Mouse (Mus musculus): Measurements from ENCODE around the gene Usp50. TPM values are rescaled to one million over a fixed set of nuclear protein-coding genes. Genes with fewer than 3 reads are reported as not detected.

The Usp50 gene
- 2.9 and 4.0 TPM in 2 replicates for polyA plus RNA-seq (2014; fragmentation: Nextera tagmentation; extraction: Ambion mirVana)

GRCm38 (mm10) chr2:126783370-126783769, at the start of gene Usp50:
Gene Usp50 (minus strand): TSS chr2:126783470.
- no peaks in the 10 kb centered on the region for H3K36me3 ChIP-seq (ENCODE audit: control insufficient read depth, insufficient read depth, low read length)
- no peaks in the 10 kb centered on the region for H3K9me3 ChIP-seq (ENCODE audit: control insufficient read depth, low read length)
- H3K4me1 ChIP-seq (replicated peaks; ENCODE audit: control insufficient read depth, insufficient read depth, low read length) = no peaks in the 10 kb centered on the region
- H3K4me3 ChIP-seq (ENCODE audit: low read depth, low read length) = no peak within 1 kb of the TSS
- no peak for ATAC-seq (replicated peaks; ENCODE audit: low FRiP score)
- WGBS = 70% methylated on average over 4 of the region's 4 CpGs
- H3K4me2 ChIP-seq (ENCODE audit: low read depth, low read length, severe bottlenecking) = no peak within 1 kb of the TSS
- no peak within 1 kb of the TSS for H3K27ac ChIP-seq (ENCODE audit: low read depth, low read length)
- H3K9ac ChIP-seq (ENCODE audit: low read length) = no peak within 1 kb of the TSS
- H3K27me3 ChIP-seq (ENCODE audit: control insufficient read depth, insufficient read depth, low read length) = no peaks in the 10 kb centered on the region
- no peak for DNase-seq (ENCODE audit: low spot score)

- H3K4me3 ChIP-seq (ENCODE audit: low read depth, low read length) = no peak overlapping the region
- no peaks in the 10 kb centered on the region for H3K9me3 ChIP-seq (ENCODE audit: control insufficient read depth, low read length)
- H3K9ac ChIP-seq (ENCODE audit: low read length) = no peak overlapping the region
- H3K27me3 ChIP-seq (ENCODE audit: control insufficient read depth, insufficient read depth, low read length) = no peaks in the 10 kb centered on the region
- no peak overlapping the region for H3K27ac ChIP-seq (ENCODE audit: low read depth, low read length)
- H3K4me2 ChIP-seq (ENCODE audit: low read depth, low read length, severe bottlenecking) = no peak overlapping the region
- WGBS = 89% methylated on average over 2 of the region's 2 CpGs
- DNase-seq (ENCODE audit: low spot score) (no peak), ATAC-seq (replicated peaks; ENCODE audit: low FRiP score) (no peak)
- H3K4me1 ChIP-seq (replicated peaks; ENCODE audit: control insufficient read depth, insufficient read depth, low read length) = no peaks in the 10 kb centered on the region
- no peaks in the 10 kb centered on the region; the same call in 1 of the 2 replicates for H3K36me3 ChIP-seq (ENCODE audit: control insufficient read depth, insufficient read depth, low read length)
Measured at GRCm38 (mm10) chr2:126817414-126817813, 34.1 kb upstream of the Usp50 start.

GRCm38 (mm10) chr2:126816644-126817347, 33.5 kb upstream of the Usp50 start:
- Histone ChIP-seq H3K9me3 (ENCODE audit: control insufficient read depth, low read length) (no peaks in the 10 kb centered on the region), H3K4me3 (ENCODE audit: low read depth, low read length) (no peak overlapping the region), H3K4me1 (replicated peaks; ENCODE audit: control insufficient read depth, insufficient read depth, low read length) (no peaks in the 10 kb centered on the region), H3K36me3 (ENCODE audit: control insufficient read depth, insufficient read depth, low read length) (peaks cover 3% of the 10 kb centered on the region; the same call in 1 of the 2 replicates), H3K9ac (ENCODE audit: low read length) (no peak overlapping the region), H3K4me2 (ENCODE audit: low read depth, low read length, severe bottlenecking) (no peak overlapping the region), H3K27ac (ENCODE audit: low read depth, low read length) (no peak overlapping the region), H3K27me3 (ENCODE audit: control insufficient read depth, insufficient read depth, low read length) (no peaks in the 10 kb centered on the region)
- DNase-seq (ENCODE audit: low spot score) = no peak
- ATAC-seq (replicated peaks; ENCODE audit: low FRiP score) = no peak
- WGBS = 92% methylated on average over 4 of the region's 4 CpGs

DNA sequence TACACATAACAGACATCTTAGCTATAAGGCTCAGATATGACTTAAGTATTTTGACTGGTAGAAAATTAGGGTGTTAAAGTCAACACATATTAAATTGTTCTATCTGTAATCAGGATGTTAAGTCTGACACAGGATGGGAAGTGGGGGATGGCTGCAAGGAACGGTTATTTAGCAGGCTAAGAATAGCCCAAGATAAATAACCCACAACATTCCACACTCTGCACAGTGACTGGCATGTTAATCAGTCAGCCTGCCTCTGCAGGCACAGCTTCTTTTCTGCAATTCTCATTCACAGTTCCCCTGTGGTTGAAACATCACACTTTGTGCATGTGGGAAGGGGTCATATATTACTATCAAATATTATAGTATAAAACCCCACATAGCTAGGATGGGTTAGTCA, 32.6 kb upstream of the Usp50 start:
- Histone ChIP-seq H3K4me2 (ENCODE audit: low read depth, low read length, severe bottlenecking) (no peak overlapping the region), H3K27me3 (ENCODE audit: control insufficient read depth, insufficient read depth, low read length) (no peaks in the 10 kb centered on the region), H3K4me1 (replicated peaks; ENCODE audit: control insufficient read depth, insufficient read depth, low read length) (no peaks in the 10 kb centered on the region), H3K36me3 (ENCODE audit: control insufficient read depth, insufficient read depth, low read length) (peaks cover 4% of the 10 kb centered on the region; the same call in 1 of the 2 replicates), H3K9me3 (ENCODE audit: control insufficient read depth, low read length) (no peaks in the 10 kb centered on the region), H3K4me3 (ENCODE audit: low read depth, low read length) (no peak overlapping the region), H3K9ac (ENCODE audit: low read length) (no peak overlapping the region), H3K27ac (ENCODE audit: low read depth, low read length) (no peak overlapping the region)
- no peak for ATAC-seq (replicated peaks; ENCODE audit: low FRiP score)
- no peak for DNase-seq (ENCODE audit: low spot score)
- 65% methylated on average over 1 of the region's 1 CpGs for WGBS

DNA sequence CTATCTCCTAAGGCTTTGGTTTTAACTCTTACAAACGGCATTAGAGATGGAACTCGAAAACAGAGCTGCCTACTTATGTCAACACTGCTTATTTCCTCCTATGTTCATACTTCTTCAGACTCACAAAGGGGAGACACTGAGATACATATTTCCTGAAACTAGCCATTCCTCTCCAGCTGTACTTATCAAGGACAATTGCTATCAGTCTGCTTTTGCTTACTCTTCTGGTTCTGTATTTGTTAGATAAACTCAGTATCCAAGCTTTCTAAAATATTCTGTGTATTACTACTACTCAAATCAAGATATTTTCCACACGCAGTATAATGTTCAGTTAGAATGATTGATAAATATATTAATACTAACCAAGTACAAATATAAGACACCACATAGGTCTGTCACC, 18.7 kb upstream of the Usp50 start:
- ATAC-seq (replicated peaks; ENCODE audit: low FRiP score) = no peak
- DNase-seq (ENCODE audit: low spot score) = no peak
- H3K9me3 ChIP-seq (ENCODE audit: control insufficient read depth, low read length) = no peaks in the 10 kb centered on the region
- H3K4me2 ChIP-seq (ENCODE audit: low read depth, low read length, severe bottlenecking) = no peak overlapping the region
- H3K27ac ChIP-seq (ENCODE audit: low read depth, low read length) = no peak overlapping the region
- H3K9ac ChIP-seq (ENCODE audit: low read length) = no peak overlapping the region
- peaks cover 3% of the 10 kb centered on the region for H3K36me3 ChIP-seq (ENCODE audit: control insufficient read depth, insufficient read depth, low read length)
- no peaks in the 10 kb centered on the region for H3K4me1 ChIP-seq (replicated peaks; ENCODE audit: control insufficient read depth, insufficient read depth, low read length)
- H3K27me3 ChIP-seq (ENCODE audit: control insufficient read depth, insufficient read depth, low read length) = no peaks in the 10 kb centered on the region
- H3K4me3 ChIP-seq (ENCODE audit: low read depth, low read length) = no peak overlapping the region
- 94% methylated on average over 3 of the region's 3 CpGs for WGBS

DNA sequence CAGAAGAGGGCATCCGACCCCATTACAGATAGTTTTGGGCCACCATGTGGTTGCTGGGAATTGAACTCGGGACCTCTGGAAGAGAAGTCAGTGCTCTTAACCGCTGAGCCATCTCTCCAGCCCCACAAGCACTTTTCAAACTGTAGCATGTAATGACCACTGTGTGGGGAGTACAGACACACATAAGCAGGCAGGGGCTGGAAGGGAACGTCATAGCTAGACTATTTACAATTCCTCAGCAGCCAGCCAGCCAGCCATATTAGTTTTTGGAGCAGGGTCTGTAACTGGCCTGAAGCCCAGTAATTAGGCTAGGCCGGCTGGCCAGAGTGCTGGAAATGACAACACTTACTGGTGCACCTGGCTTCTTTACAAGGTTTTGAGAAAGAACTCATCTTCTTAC, 15.2 kb upstream of the Usp50 start:
- no peak for ATAC-seq (replicated peaks; ENCODE audit: low FRiP score)
- no peak overlapping the region for H3K9ac ChIP-seq (ENCODE audit: low read length)
- no peaks in the 10 kb centered on the region for H3K9me3 ChIP-seq (ENCODE audit: control insufficient read depth, low read length)
- H3K4me2 ChIP-seq (ENCODE audit: low read depth, low read length, severe bottlenecking) = no peak overlapping the region
- peaks cover 4% of the 10 kb centered on the region for H3K36me3 ChIP-seq (ENCODE audit: control insufficient read depth, insufficient read depth, low read length)
- DNase-seq (ENCODE audit: low spot score) = no peak
- no peaks in the 10 kb centered on the region for H3K4me1 ChIP-seq (replicated peaks; ENCODE audit: control insufficient read depth, insufficient read depth, low read length)
- 94% methylated on average over 5 of the region's 5 CpGs for WGBS
- no peak overlapping the region for H3K4me3 ChIP-seq (ENCODE audit: low read depth, low read length)
- H3K27me3 ChIP-seq (ENCODE audit: control insufficient read depth, insufficient read depth, low read length) = no peaks in the 10 kb centered on the region
- H3K27ac ChIP-seq (ENCODE audit: low read depth, low read length) = no peak overlapping the region

DNA sequence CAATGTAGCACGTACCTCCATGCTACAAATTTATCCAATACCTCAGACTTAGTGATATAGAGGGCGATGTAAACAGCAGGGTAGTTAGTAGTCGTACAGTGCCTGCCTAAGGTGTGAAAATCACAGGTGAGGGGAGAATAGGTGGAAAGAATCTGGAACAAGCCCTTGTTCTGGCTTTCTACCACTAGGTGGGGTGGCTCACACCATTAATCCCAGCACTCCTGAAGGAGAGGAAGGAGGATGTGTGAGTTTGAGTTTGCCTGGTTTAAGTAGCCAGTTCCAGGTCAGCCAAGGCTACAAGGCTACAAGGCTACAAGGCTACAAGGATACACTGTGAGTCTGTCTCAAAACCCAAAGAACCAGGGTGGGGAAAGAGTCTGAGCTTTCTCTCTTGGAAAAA, 12.4 kb upstream of the Usp50 start:
- no peak for ATAC-seq (replicated peaks; ENCODE audit: low FRiP score)
- 88% methylated on average over 3 of the region's 3 CpGs for WGBS
- DNase-seq (ENCODE audit: low spot score) = no peak
- H3K27ac ChIP-seq (ENCODE audit: low read depth, low read length) = no peak overlapping the region
- H3K27me3 ChIP-seq (ENCODE audit: control insufficient read depth, insufficient read depth, low read length) = no peaks in the 10 kb centered on the region
- no peaks in the 10 kb centered on the region for H3K9me3 ChIP-seq (ENCODE audit: control insufficient read depth, low read length)
- H3K36me3 ChIP-seq (ENCODE audit: control insufficient read depth, insufficient read depth, low read length) = peaks cover 6% of the 10 kb centered on the region; the same call in 1 of the 2 replicates
- no peak overlapping the region for H3K9ac ChIP-seq (ENCODE audit: low read length)
- no peak overlapping the region for H3K4me2 ChIP-seq (ENCODE audit: low read depth, low read length, severe bottlenecking)
- H3K4me3 ChIP-seq (ENCODE audit: low read depth, low read length) = no peak overlapping the region
- no peaks in the 10 kb centered on the region for H3K4me1 ChIP-seq (replicated peaks; ENCODE audit: control insufficient read depth, insufficient read depth, low read length)

- DNase-seq (ENCODE audit: low spot score) (no peak), ATAC-seq (replicated peaks; ENCODE audit: low FRiP score) (no peak)
- Histone ChIP-seq H3K4me2 (ENCODE audit: low read depth, low read length, severe bottlenecking) (no peak overlapping the region), H3K4me3 (ENCODE audit: low read depth, low read length) (no peak overlapping the region), H3K9ac (ENCODE audit: low read length) (no peak overlapping the region), H3K4me1 (replicated peaks; ENCODE audit: control insufficient read depth, insufficient read depth, low read length) (no peaks in the 10 kb centered on the region), H3K9me3 (ENCODE audit: control insufficient read depth, low read length) (no peaks in the 10 kb centered on the region), H3K27me3 (ENCODE audit: control insufficient read depth, insufficient read depth, low read length) (no peaks in the 10 kb centered on the region), H3K36me3 (ENCODE audit: control insufficient read depth, insufficient read depth, low read length) (peaks cover 6% of the 10 kb centered on the region; the same call in 1 of the 2 replicates), H3K27ac (ENCODE audit: low read depth, low read length) (no peak overlapping the region)
- 85% methylated on average over 5 of the region's 5 CpGs for WGBS
Measured at GRCm38 (mm10) chr2:126792611-126793010, 9.3 kb upstream of the Usp50 start.

DNA sequence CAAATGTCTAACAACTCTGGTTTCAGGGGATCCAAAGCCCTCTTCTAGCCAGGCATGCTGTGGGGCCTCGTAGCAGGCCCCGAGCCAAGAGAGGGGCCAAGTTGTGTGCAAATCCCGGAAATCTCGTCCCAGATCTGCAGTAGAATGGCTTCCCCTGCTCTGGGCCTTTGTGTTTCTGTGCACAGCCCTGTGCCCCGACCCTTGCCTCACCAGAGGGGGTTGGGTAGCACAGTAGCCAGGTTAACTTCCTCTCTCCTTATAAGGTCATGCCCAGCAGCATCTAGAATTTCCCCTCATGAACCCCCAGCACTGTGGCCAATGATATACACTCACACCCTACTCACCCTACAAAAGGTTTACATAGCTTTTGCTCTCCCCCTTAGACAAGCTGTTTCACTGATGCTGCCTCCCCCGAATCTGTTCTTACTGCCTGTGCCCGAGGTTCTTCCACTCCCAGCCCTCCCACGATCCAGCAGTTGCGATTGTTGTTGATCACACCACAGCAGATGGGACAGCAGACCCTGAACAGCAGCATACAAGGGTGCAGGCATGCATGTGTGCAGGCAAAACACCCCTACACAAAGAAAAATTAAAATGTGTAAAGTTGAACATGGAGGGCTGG, 4.6 kb upstream of the Usp50 start:
- ATAC-seq (replicated peaks; ENCODE audit: low FRiP score) (no peak), DNase-seq (ENCODE audit: low spot score) (no peak)
- no peak overlapping the region for H3K9ac ChIP-seq (ENCODE audit: low read length)
- no peak overlapping the region for H3K27ac ChIP-seq (ENCODE audit: low read depth, low read length)
- no peak overlapping the region for H3K4me2 ChIP-seq (ENCODE audit: low read depth, low read length, severe bottlenecking)
- 58% methylated on average over 9 of the region's 9 CpGs for WGBS
- peaks cover 4% of the 10 kb centered on the region; the same call in 1 of the 2 replicates for H3K36me3 ChIP-seq (ENCODE audit: control insufficient read depth, insufficient read depth, low read length)
- no peaks in the 10 kb centered on the region for H3K27me3 ChIP-seq (ENCODE audit: control insufficient read depth, insufficient read depth, low read length)
- no peak overlapping the region for H3K4me3 ChIP-seq (ENCODE audit: low read depth, low read length)
- H3K9me3 ChIP-seq (ENCODE audit: control insufficient read depth, low read length) = no peaks in the 10 kb centered on the region
- no peaks in the 10 kb centered on the region for H3K4me1 ChIP-seq (replicated peaks; ENCODE audit: control insufficient read depth, insufficient read depth, low read length)

Data from forebrain, embryonic 11.5 days (tissue).